Mouse (Mus musculus) thymus, postnatal 0 days (tissue): ENCODE results near the gene Inpp5d. TPM values are rescaled to one million over a fixed set of nuclear protein-coding genes. Genes with fewer than 3 reads are reported as not detected.

Experiments used
- DNase-seq: peaks from one replicate; pipeline ENCODE4 v3.0.0-alpha.2; 2015; ENCODE audit warnings: low spot score
- polyA plus RNA-seq: library from polyadenylated mRNA; unstranded; fragments of >200 nt; fragmentation: Nextera tagmentation; extraction: Ambion mirVana; gene quantifications from 2 replicates; pipeline ENCODE4 v1.2.1, GENCODE M21; 2015

Gene Inpp5d
- 41.0 and 43.6 TPM in 2 replicates for polyA plus RNA-seq

- peak; percentile 78 for DNase-seq
Measured at GRCm38 (mm10) chr1:87620211-87620668, at the start of gene Inpp5d. TSS of gene Inpp5d (plus strand) at chr1:87620312.

GRCm38 (mm10) chr1:87573261-87573660 lies 46.9 kb upstream of the Inpp5d start:
- DNase-seq: no peak

- DNase-seq: no peak
Measured at GRCm38 (mm10) chr1:87573800-87574215, 46.3 kb upstream of the Inpp5d start, which contains the start of gene Ngef. TSS of gene Ngef (minus strand) at chr1:87573870.

- DNase-seq: no peak
Measured at GRCm38 (mm10) chr1:87574353-87574752, 45.8 kb upstream of the Inpp5d start.

- no peak for DNase-seq
Measured at GRCm38 (mm10) chr1:87574785-87575184, 45.3 kb upstream of the Inpp5d start.

GRCm38 (mm10) chr1:87578965-87579364 lies 41.1 kb upstream of the Inpp5d start:
- no peak for DNase-seq

- DNase-seq: no peak
Measured at GRCm38 (mm10) chr1:87580824-87581223, 39.3 kb upstream of the Inpp5d start.

GRCm38 (mm10) chr1:87589162-87589561 lies 30.9 kb upstream of the Inpp5d start:
- DNase-seq: no peak

- DNase-seq: no peak
Measured at GRCm38 (mm10) chr1:87589980-87590379, 30.1 kb upstream of the Inpp5d start.

GRCm38 (mm10) chr1:87594261-87594660 lies 25.9 kb upstream of the Inpp5d start:
- no peak for DNase-seq

- DNase-seq: no peak
Measured at GRCm38 (mm10) chr1:87594671-87595070, 25.4 kb upstream of the Inpp5d start.

GRCm38 (mm10) chr1:87600533-87600932 lies 19.6 kb upstream of the Inpp5d start:
- no peak for DNase-seq

GRCm38 (mm10) chr1:87601801-87602200 lies 18.3 kb upstream of the Inpp5d start:
- DNase-seq: no peak

GRCm38 (mm10) chr1:87603389-87603788 lies 16.7 kb upstream of the Inpp5d start:
- no peak for DNase-seq

GRCm38 (mm10) chr1:87605296-87605695 lies 14.8 kb upstream of the Inpp5d start:
- DNase-seq: no peak

- peak; percentile 70 for DNase-seq
Measured at GRCm38 (mm10) chr1:87607385-87608091, 12.6 kb upstream of the Inpp5d start.

GRCm38 (mm10) chr1:87608416-87609046 lies 11.6 kb upstream of the Inpp5d start:
- peak; percentile 75 for DNase-seq

GRCm38 (mm10) chr1:87614576-87615295 lies 5.4 kb upstream of the Inpp5d start:
- no peak for DNase-seq

- DNase-seq: no peak
Measured at GRCm38 (mm10) chr1:87620693-87621092, 581 bp downstream of the Inpp5d start.

GRCm38 (mm10) chr1:87621146-87621857 lies 1.2 kb downstream of the Inpp5d start:
- peak; percentile 39 for DNase-seq

GRCm38 (mm10) chr1:87621858-87622279 lies 1.8 kb downstream of the Inpp5d start:
- peak; percentile 69 for DNase-seq
